Mouse (Mus musculus): ENCODE data around the gene Grhpr.
"Not testable (repeated sequence)": the region's sequence is repeated elsewhere in the genome, so short reads cannot be mapped to it uniquely, and the experiment has no call there.

Grhpr gene

GRCm38 (mm10) chr4:44981280-44981973, at the start of gene Grhpr:
Gene Grhpr (plus strand): TSS chr4:44981395.
- peak; percentile 67 to 80 for DNase-seq (ENCODE audit: low spot score in 2 of 2)

- no peak for DNase-seq (ENCODE audit: low spot score in 2 of 2)
Measured at GRCm38 (mm10) chr4:44931732-44932131, 49.5 kb upstream of the Grhpr start.

GRCm38 (mm10) chr4:44938359-44939340, 42.5 kb upstream of the Grhpr start:
- no peak for DNase-seq (ENCODE audit: low spot score in 2 of 2)

GRCm38 (mm10) chr4:44939576-44940249, 41.5 kb upstream of the Grhpr start:
- DNase-seq (ENCODE audit: low spot score in 2 of 2) = no peak

GRCm38 (mm10) chr4:44940286-44940685, 40.9 kb upstream of the Grhpr start:
- DNase-seq (ENCODE audit: low spot score in 2 of 2) = no peak

- no peak for DNase-seq (ENCODE audit: low spot score in 2 of 2)
Measured at GRCm38 (mm10) chr4:44942237-44942636, 39.0 kb upstream of the Grhpr start.

GRCm38 (mm10) chr4:44943480-44943879, 37.7 kb upstream of the Grhpr start:
- no peak for DNase-seq (ENCODE audit: low spot score in 2 of 2)

GRCm38 (mm10) chr4:44944426-44945075, 36.6 kb upstream of the Grhpr start:
- no peak for DNase-seq (ENCODE audit: low spot score in 2 of 2)

GRCm38 (mm10) chr4:44946126-44946525, 35.1 kb upstream of the Grhpr start:
- DNase-seq (ENCODE audit: low spot score in 2 of 2) = not testable (repeated sequence)

- DNase-seq (ENCODE audit: low spot score in 2 of 2) = no peak
Measured at GRCm38 (mm10) chr4:44947464-44947863, 33.7 kb upstream of the Grhpr start.

- DNase-seq (ENCODE audit: low spot score in 2 of 2) = no peak
Measured at GRCm38 (mm10) chr4:44948314-44948713, 32.9 kb upstream of the Grhpr start.

- DNase-seq (ENCODE audit: low spot score in 2 of 2) = no peak
Measured at GRCm38 (mm10) chr4:44953041-44953440, 28.2 kb upstream of the Grhpr start.

- no peak for DNase-seq (ENCODE audit: low spot score in 2 of 2)
Measured at GRCm38 (mm10) chr4:44958776-44959175, 22.4 kb upstream of the Grhpr start.

- DNase-seq (ENCODE audit: low spot score in 2 of 2) = no peak
Measured at GRCm38 (mm10) chr4:44959220-44959619, 22.0 kb upstream of the Grhpr start.

- no peak for DNase-seq (ENCODE audit: low spot score in 2 of 2)
Measured at GRCm38 (mm10) chr4:44963156-44963555, 18.0 kb upstream of the Grhpr start.

- DNase-seq (ENCODE audit: low spot score in 2 of 2) = no peak
Measured at GRCm38 (mm10) chr4:44965175-44965574, 16.0 kb upstream of the Grhpr start.

GRCm38 (mm10) chr4:44965736-44966135, 15.5 kb upstream of the Grhpr start:
- DNase-seq (ENCODE audit: low spot score in 2 of 2) = no peak

- DNase-seq (ENCODE audit: low spot score in 2 of 2) = no peak
Measured at GRCm38 (mm10) chr4:44967402-44967801, 13.8 kb upstream of the Grhpr start.

GRCm38 (mm10) chr4:44970056-44970455, 11.1 kb upstream of the Grhpr start:
- DNase-seq (ENCODE audit: low spot score in 2 of 2) = no peak

- DNase-seq (ENCODE audit: low spot score in 2 of 2) = peak in 1 of 2 experiments; percentile 28
Measured at GRCm38 (mm10) chr4:44970612-44971110, 10.5 kb upstream of the Grhpr start.

GRCm38 (mm10) chr4:44973450-44973849, 7.7 kb upstream of the Grhpr start:
- peak; percentile 83 to 90 for DNase-seq (ENCODE audit: low spot score in 2 of 2)

Measured in urinary bladder, postnatal 36 days (tissue).